In the genomic region with DNA sequence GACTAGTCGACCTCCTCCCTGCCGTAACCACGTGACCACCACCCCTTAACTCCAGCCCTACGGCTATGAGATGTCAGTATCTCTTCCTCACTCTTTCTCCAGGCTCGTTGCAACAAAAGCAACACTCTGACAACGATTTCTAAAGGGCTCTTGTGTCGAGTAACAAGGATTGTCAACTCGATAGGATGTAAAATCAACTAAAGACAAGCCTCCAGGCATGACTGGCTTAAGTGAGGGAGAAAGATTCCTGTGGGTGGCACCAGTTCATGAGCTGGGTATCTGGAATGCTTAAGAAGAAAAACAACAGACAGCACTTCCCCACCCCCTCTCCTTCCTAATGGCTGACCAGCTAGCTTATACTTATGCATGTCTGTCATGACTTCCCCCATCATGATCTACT, we compare ENCODE assay signal across 22 mouse cellular contexts.
"Had no signal": no experiment of that assay in that cellular context is flagged by ENCODE, and none has a peak within 500 bp of the region (broad histone marks: within the 10 kb centered on the region; RNA-seq: fewer than 3 reads in every experiment).

No protein-coding gene starts in this region.

- H3K9me3 ChIP-seq: megakaryocyte, embryonic 14.5 days; midbrain, embryonic 10.5 days; midbrain, embryonic 13.5 days; neural tube, embryonic 13.5 days had no signal

- H3K4me3 ChIP-seq: left cerebral cortex, adult 2 months; megakaryocyte, embryonic 14.5 days; midbrain, embryonic 10.5 days; midbrain, embryonic 13.5 days; myocyte; neural tube, embryonic 13.5 days had no signal

- H3K27me3 ChIP-seq: midbrain, embryonic 13.5 days; neural tube, embryonic 13.5 days had no signal

- H3K4me1 ChIP-seq: megakaryocyte, embryonic 14.5 days; midbrain, embryonic 10.5 days; midbrain, embryonic 13.5 days; neural tube, embryonic 13.5 days had no signal

- H3K9ac ChIP-seq: liver, embryonic 14.5 days; liver, postnatal 0 days; lung, embryonic 14.5 days; midbrain, embryonic 13.5 days; neural tube, embryonic 13.5 days had no signal

- H3K4me2 ChIP-seq: lung, embryonic 14.5 days; midbrain, embryonic 13.5 days; neural tube, embryonic 13.5 days had no signal

- ATAC-seq: liver, postnatal 0 days; lung, postnatal 0 days; midbrain, embryonic 13.5 days; midbrain, embryonic 16.5 days had no signal

- H3K27ac ChIP-seq: left cerebral cortex, adult 2 months; liver, embryonic 14.5 days; macrophage; midbrain, embryonic 10.5 days; midbrain, embryonic 13.5 days; neural tube, embryonic 13.5 days; stomach, postnatal 0 days had no signal

- DNase-seq: kidney, postnatal 10 days; kidney, postnatal 36 days; layer of hippocampus, postnatal 36 days; liver, postnatal 0 days; lung, embryonic 14.5 days; right cerebral cortex, adult 18-20 months; right cerebral cortex, postnatal 14 days; right cerebral cortex, postnatal 4 days; thymus, adult 2 months; thymus, postnatal 14 days; thymus, postnatal 4 days had no signal

- H3K36me3 ChIP-seq: midbrain, embryonic 10.5 days; midbrain, embryonic 13.5 days; neural tube, embryonic 13.5 days had no signal
